Mouse (Mus musculus): ENCODE results near the gene Tmem217.

DNA sequence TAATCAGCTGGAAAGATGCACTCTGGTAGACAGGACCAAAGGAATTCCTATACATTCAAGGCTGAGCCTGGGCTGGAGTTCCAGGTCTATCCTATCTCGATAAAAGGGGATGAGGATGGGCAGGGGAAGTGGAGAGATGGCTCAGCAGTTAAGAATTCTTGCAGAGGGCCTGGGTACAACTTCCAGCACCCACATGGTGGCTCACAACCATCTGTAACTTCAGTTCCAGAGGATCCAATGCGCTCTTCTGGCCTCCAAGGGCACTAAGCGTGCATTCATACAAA, 55.2 kb downstream of the Tmem217 start:
- TF ChIP-seq CTCF (IDR thresholded peaks at IDR 0.05; ENCODE audit: low read depth) (no peak), EP300 (IDR thresholded peaks at IDR 0.05; ENCODE audit: low read depth) (0 out of 2 replicates have a peak, but pooled peaks have one; percentile 32)
